ENCODE assay signal across 10 mouse cellular contexts in genomic region chr13:96030368-96031223, GRCm38 (mm10). TPM values are rescaled to one million over a fixed set of nuclear protein-coding genes. Genes with fewer than 3 reads are reported as not detected.
A peak's percentile ranks its signal among the peaks of the same experiment; 100 is the strongest.
DNase-seq lines count a peak whose midpoint lies in the region; ATAC-seq lines count a peak whose summit lies in the region.
"Had no signal": no experiment of that assay in that cellular context is flagged by ENCODE, and none has a peak within 500 bp of the region (broad histone marks: within the 10 kb centered on the region; RNA-seq: fewer than 3 reads in every experiment).

No protein-coding gene starts in this region.

- no peaks in the 10 kb centered on the region for H3K36me3 ChIP-seq in kidney, embryonic 16.5 days (ENCODE audit: insufficient read depth, low read length)
- H3K36me3 ChIP-seq: embryonic facial prominence, embryonic 15.5 days had no signal

- no peak overlapping the region for H3K4me2 ChIP-seq in kidney, embryonic 16.5 days (replicated peaks; ENCODE audit: low read depth, low read length)
- H3K4me2 ChIP-seq: embryonic facial prominence, embryonic 15.5 days had no signal

- no peak overlapping the region for H3K4me3 ChIP-seq in kidney, embryonic 16.5 days (ENCODE audit: low read length)
- H3K4me3 ChIP-seq: embryonic facial prominence, embryonic 15.5 days; myocyte had no signal

- H3K27me3 ChIP-seq in kidney, embryonic 16.5 days (ENCODE audit: insufficient read depth, low read length) = no peaks in the 10 kb centered on the region
- H3K27me3 ChIP-seq: embryonic facial prominence, embryonic 15.5 days had no signal

- intact Hi-C loops in heart, postnatal 10 days (cut with DNase I) = loop anchor here (1.0 to 5.0 kb wide), 2 partner anchors 345 to 562 kb away; no protein-coding TSS in a partner anchor

- 61% methylated on average over 19 of the region's 19 CpGs for WGBS in kidney, embryonic 16.5 days

- peak; percentile 3 for DNase-seq in kidney, adult 11 months
- DNase-seq in Muller cell, postnatal 12 days (ENCODE audit: inconsistent ontology term) = peak; percentile 50
- peak; percentile 57 to 77 for DNase-seq in cerebellum, postnatal 25 days
- peak; percentile 37 to 67 for DNase-seq in heart, postnatal 10 days
- DNase-seq in layer of hippocampus, adult 9-11 months = peak; percentile 20
- DNase-seq in spleen, postnatal 4 days (ENCODE audit: low spot score in 2 of 2) = peak; percentile 23 to 68

- H3K9me3 ChIP-seq in kidney, embryonic 16.5 days (ENCODE audit: low read length) = no peaks in the 10 kb centered on the region
- H3K9me3 ChIP-seq: embryonic facial prominence, embryonic 15.5 days had no signal

- no peak overlapping the region for H3K9ac ChIP-seq in kidney, embryonic 16.5 days (replicated peaks; ENCODE audit: low read length)
- H3K9ac ChIP-seq: embryonic facial prominence, embryonic 15.5 days had no signal

- ATAC-seq in kidney, embryonic 16.5 days (ENCODE audit: low FRiP score, low TSS enrichment) = no peak
- peak; percentile 83 for ATAC-seq in megakaryocyte-erythroid progenitor cell, adult 5-6 weeks (replicated peaks; ENCODE audit: low FRiP score, low TSS enrichment, poor library complexity, severe bottlenecking)

- H3K27ac ChIP-seq in kidney, embryonic 16.5 days (ENCODE audit: low read length) = no peak overlapping the region
- H3K27ac ChIP-seq: embryonic facial prominence, embryonic 15.5 days had no signal

- no peaks in the 10 kb centered on the region for H3K4me1 ChIP-seq in kidney, embryonic 16.5 days (ENCODE audit: insufficient read depth, low read length)
- H3K4me1 ChIP-seq: embryonic facial prominence, embryonic 15.5 days had no signal

RNA-seq across cellular contexts. Expression of gene Gm20075, which starts 50.6 kb away (rescaled TPM):
- 28.8 and 34.6 TPM in 2 replicates for polyA plus RNA-seq in kidney, embryonic 16.5 days (2015; fragmentation: Nextera tagmentation; extraction: Ambion mirVana)
- total RNA-seq in heart, postnatal 10 days (2021) = 10 to 100 TPM; 17.4 to 20.7 TPM
- 4.3 and 7.7 TPM in 2 replicates for total RNA-seq in megakaryocyte-erythroid progenitor cell, adult 5-6 weeks (2014; fragmentation: Nextera tagmentation)
- total RNA-seq in megakaryocyte-erythroid progenitor cell, adult 5-6 weeks (2017) = 10.7 and 19.0 TPM in 2 replicates

RNA-seq across cellular contexts. Expression of gene Gm17190, which starts 51.3 kb away (rescaled TPM):
- polyA plus RNA-seq in kidney, embryonic 16.5 days (2015; fragmentation: Nextera tagmentation; extraction: Ambion mirVana) = not detected in 2 replicates
- total RNA-seq in heart, postnatal 10 days (2021) = not detected
- not detected in 2 replicates for total RNA-seq in megakaryocyte-erythroid progenitor cell, adult 5-6 weeks (2014; fragmentation: Nextera tagmentation)
- not detected in 2 replicates for total RNA-seq in megakaryocyte-erythroid progenitor cell, adult 5-6 weeks (2017)
- polyA plus RNA-seq: myocyte had no signal

Comparison
In these comparisons a context has a peak if more than half of its experiments do, and no peak if none do; other contexts are left out.
1. DNase-seq: peak in every context shown above with its lines; median percentile 67 in cerebellum, postnatal 25 days; 52 in heart, postnatal 10 days; 50 in Muller cell, postnatal 12 days; 46 in spleen, postnatal 4 days; 20 in layer of hippocampus, adult 9-11 months; 3 in kidney, adult 11 months.